Mouse (Mus musculus) layer of hippocampus, postnatal 10 days (tissue): ENCODE results near the gene Anks1. TPM values are rescaled to one million over a fixed set of nuclear protein-coding genes. Genes with fewer than 3 reads are reported as not detected.
"Not testable (repeated sequence)": the region's sequence is repeated elsewhere in the genome, so short reads cannot be mapped to it uniquely, and the experiment has no call there.

ENCODE experiments used
- DNase-seq, 2 experiments: peaks; one replicate each; pipeline ENCODE4 v3.0.0; 2021; ENCODE audit warnings: low spot score in 2 of 2
- total RNA-seq, 2 experiments: library from RNA; stranded (reverse); gene quantifications; 2 replicates each; pipeline ENCODE4 v1.2.3; 2021

The Anks1 gene
- total RNA-seq, 2 experiments from 2014 or later: 40.2 to 46.0 TPM

DNA sequence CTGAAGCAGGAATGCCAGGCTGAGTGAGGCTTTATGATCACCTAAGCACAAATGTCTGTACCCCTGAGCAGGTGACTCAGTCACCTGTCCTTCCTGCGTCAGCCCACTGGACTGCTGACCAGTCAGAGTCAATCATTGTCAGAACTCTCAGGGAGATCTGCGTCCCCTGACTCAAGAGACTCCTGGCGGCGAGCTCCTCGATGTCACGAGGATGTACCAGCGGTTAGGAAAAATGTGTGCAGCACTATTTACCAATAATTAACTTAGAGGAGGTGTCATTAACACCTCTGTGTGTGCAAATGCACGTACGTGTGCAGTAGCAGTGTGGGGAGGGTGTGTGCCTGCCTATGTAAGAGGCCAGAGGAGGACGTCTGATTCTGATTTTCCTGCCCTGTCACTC lies 56.2 kb downstream of the Anks1 start:
- DNase-seq: no peak

DNA sequence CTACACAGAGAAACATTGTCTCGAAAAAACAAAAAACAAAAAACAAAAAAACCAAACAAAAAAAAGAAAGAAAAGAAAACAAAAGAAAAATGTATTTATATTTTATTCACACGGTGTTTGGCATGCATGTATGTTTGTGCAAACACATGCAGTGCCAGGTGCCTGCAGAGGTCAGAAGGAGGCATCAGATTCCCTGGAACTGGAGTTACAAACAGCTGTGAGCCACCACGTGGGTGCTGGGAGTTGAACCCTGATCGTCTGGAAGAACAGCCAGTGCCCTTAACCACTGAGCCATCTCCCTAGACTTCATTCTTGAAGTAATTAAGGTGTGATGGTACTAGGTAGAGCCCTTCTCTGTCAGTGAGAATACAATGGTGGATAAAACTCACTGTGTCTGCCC lies 57.0 kb downstream of the Anks1 start:
- no peak for DNase-seq

DNA sequence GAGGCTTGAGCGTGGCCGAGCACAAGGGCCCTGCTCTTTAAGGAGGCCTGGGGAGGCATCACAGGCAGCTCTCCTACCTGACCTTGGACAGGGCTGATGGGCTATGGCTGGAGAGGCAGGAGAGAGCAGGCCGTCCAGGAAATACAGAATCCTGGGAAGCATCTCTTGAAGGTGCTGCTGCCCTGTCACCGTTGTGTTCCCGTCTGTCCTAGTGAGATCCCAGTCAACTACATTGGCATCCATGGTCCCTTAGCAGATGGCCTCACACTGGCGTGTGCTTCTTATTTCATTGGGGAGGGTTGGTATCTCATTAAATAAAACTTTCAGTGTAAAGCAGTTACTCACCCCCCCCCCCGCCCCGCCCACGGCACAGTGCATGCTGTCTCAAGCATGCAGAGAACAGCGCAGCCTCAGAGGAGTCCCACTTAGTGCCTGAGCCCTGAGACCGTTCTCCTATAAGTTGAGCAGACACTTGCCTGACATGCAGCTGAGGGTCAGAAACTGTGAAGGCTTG lies 57.5 kb downstream of the Anks1 start:
- no peak for DNase-seq

DNA sequence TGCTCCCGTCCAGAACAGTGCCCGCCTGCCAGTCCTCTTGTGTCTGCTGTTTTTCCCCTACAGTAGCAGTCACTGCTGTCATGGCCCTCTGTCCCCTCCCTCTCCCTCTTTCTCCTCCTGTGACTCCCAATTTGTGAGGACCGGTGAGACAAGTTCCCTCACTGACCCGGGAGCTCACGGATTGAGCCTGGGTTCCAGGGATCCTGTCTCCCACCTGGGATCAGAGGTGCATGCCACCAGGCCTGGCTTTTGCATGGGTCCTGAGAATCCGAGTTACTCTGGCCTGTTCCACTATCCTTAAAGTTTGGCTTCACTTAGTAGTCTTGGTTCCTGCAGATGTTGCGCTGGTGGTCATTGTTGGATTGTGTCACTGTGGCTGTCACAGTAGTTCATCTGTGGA lies 58.4 kb downstream of the Anks1 start:
- no peak for DNase-seq

DNA sequence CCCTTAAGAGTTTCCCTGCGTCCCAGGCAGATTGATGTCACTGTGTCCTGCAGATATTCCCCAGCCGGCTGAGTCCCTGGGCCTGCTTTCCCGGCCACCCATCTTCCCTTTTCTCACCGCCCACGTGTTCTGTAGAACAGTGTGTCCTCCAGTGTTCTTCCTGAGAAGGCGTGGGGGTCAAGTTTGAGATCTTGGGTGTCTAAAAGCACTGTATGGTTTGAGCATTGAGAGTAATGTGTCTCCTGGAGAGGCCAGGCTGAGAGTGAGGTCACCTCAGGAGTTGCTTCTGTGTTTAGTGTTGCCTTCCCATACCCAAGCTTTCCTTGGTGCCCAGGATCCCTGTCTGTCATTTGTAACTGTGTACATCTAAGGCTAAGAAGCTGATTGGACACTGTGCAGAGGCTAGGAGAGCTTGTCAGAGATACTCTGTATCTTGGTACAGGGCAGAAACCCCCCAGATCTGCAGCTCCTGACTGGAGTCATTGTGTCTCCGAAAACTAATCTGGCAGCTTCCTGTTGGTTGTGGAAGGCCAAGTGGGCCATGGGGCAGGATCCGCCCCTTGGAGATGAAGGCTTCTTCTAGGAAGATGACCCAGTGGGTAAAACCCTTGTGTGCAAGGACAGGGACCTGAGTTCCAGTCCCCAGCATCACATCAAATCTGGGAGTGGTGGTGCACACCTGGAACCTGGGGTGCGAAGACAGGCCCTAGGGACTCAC lies 59.1 kb downstream of the Anks1 start:
- DNase-seq: no peak

DNA sequence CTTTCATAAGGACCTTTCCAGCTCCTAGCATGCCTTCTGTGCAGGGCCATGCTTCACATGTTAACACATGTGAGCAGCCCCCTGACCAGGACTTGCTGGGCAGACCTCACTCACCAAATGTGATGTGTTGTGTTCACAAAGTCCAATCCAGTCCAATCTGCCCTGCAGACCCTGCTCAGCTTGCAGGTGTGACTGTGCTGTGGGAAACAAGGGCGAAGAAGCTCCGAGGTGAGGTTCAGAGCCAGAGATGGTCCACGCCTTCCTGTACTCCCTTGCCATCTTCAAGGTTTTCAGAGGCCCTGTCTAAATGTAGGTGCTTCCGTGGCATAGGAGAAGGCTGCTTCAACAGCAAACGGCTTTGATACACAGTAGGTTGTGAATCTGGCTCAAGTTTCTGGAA lies 59.8 kb downstream of the Anks1 start:
- DNase-seq: no peak

DNA sequence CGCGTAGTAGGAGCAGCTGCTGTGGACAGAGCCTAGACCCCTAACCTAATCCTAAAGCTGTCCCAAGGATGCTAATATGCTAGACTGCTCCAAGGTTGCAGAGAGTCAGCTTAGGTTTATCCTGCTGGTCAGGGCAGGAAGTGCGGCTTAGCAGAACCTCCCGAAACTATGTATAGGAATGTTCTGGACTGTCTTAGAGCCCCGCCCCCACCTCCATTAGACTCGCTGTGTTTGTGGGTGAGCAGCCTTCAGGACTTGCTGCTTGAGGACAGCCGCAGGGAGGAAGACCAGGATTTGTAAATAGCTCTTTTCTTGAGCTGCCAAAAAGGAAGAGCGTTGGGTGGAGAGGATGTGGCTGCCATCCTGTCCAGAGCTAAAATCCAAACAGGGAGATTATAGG lies 60.3 kb downstream of the Anks1 start:
- DNase-seq: no peak

DNA sequence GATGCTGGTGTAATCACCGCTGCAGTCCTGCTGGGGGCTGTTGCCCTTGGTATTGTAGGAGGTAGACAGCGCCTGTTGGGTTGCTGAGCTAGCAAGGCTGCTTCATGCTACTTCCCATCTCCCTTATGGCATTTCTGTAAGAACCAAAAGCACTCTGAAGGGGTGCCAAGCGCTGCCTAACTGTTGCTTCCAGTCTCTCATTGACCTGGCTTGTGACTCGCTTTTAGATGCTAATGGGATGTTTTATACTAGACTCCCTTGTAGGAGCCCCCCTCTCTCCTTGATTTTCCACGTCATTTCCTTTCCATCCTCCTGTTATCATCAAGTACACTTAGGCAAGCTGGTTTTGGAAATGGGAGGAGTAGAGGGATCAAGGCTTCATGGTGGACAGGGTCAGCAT lies 60.8 kb downstream of the Anks1 start:
- no peak for DNase-seq

DNA sequence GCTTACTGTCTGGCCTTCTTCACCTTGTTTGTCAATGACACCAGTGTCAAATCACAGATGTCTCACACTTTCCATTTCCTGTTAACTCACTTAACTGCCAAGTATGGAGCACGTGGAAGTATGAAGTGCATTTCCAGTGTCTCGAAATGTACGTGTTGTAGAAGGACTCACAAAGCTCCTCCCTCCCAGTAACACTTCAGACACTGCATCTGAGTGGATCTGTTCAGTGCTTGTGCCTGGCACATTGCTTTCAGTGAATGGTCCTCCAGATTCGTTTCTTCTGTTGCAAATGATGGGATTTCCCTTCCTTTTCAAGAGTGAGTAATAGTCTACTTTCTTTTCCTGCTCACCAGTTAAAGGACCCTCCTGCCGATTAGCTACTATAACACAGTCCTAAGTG lies 61.2 kb downstream of the Anks1 start:
- DNase-seq: no peak

DNA sequence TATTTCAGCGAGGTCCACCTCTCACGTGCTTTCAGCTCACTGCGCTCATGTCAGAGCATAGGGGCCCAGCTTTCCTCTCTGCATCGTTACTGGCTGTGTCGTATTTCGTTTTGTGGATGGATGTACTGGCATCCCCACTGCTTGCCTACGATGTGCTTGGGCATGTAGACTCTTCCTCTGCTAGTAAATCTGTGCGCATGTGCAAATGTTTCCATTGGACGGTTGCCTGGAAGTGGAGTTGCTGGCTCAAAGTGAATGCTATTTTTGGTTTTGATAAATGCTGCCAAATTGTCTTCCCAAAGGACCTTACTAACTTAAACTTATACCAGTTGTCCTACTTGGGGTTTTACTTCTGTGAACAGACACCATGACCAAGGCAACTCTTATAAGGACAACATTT lies 62.4 kb downstream of the Anks1 start:
- DNase-seq: peak; percentile 56 to 71

DNA sequence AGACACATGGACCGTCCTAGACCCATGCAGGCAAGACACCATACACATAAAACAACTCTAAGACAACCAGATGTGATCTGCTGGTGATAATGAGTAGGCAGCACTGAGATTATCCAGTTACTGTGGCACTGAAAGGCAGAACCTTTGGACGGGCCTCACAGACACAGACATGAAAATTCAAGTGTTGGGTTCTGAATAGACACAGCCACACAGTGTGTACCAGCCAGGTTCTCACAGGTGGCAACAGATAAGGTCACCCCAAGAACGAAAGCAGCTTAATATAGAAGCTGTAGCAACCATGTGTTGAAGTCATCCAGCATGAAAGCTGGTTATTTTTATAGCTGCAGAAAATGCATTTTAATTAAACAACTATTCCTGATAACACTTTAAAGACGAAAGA lies 64.2 kb downstream of the Anks1 start:
- no peak for DNase-seq

DNA sequence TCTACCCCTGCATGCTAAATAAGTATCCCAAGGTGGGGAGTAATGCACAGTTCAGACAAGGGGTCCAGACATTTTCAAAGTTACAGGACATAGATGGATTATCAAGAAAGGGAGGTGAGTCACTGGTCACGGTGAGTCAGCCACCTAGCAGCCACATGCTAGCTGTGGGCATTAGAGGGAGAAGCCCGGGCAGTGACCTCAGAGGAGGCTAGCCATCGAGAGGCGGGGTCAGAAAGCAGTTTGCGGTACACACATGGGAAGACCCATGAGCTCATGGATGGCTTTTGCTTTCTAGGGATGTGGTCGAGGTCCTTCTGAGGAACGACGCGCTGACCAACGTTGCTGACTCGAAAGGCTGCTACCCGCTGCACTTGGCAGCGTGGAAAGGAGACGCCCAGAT lies 67.2 kb downstream of the Anks1 start:
- DNase-seq: no peak

DNA sequence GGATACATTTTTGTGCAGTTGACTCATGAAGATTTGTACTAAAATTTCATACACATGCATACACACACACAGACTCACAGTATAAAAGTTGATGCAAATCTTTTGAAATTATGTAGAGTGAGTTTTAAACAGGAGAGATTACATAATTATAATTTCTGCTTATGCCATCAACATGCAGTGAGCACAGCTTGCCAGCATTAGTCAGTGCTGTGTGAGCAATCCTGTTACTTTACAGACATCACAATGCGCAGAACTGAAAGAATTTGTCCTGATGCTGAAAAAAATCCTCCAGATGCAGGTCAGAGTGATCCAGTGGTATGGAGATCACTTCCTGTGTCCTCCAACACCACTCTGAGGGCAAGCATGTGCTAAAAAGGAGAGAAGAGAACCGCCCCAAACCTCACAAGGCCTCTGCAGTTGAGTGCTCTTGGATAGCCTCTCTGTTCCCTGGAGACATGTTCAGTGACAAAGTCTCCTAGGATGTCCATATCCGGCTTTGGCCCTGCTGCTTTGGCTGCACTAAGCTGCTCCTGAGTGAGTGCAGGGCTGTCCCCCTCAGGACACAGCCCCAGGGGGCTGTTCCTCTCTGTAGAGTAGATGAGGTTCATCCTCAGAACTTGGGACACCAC lies 68.0 kb downstream of the Anks1 start:
- DNase-seq: no peak

DNA sequence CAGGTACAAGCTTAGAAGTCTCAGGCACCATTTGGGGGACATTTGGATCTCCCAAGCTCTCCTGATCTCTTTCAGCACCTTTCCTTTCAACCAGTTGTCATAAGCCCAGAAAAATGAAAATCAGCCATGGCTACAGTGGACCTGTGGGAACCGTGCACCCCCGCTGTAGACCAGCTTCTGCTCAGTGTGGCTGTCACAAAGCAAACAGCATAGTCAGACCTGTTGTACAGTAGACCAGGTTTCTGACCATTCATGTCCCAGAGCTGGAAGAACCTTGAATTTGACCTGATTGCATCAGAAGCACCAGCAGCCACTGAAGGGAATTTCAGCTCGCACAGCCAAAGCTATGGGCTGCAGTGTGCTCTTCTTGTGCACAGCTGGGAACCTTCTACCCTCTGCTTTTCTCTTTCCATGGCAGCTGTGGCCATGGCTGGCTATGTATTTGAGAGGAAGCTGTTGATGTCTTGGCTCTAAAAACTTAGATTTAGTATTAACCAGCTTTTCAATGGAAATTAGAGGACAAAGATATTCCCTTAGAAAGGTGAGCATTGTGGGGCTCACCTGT lies 71.4 kb downstream of the Anks1 start:
- no peak for DNase-seq

DNA sequence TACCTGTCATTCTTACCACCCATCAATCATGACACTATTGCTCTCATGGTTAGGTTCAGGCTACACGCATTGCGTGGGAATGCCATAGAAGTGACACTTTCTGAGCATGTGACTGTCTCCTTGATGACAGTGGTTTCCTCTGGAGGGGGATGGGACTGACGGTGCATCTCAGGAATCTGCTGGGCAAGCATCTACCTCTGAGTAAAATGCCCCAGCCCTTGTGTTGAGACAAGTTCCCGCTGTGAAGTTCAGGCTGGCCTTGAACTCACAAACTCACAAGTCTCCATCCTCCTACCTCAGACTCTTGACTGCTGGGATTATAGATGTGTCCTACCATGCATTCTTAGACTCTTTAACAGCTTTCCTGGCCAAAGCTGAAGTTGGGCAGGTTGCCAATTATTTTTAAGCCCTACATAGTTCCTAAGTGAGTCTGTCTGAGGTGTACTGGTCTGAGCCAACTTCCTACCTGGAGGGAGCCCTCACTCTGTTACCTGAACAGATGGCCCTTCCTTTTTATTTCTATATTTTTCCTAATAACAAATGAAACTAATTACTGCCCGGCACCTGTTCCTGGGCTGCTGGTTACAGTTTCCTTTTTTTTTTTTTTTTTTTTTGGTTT lies 72.5 kb downstream of the Anks1 start:
- DNase-seq: no peak

DNA sequence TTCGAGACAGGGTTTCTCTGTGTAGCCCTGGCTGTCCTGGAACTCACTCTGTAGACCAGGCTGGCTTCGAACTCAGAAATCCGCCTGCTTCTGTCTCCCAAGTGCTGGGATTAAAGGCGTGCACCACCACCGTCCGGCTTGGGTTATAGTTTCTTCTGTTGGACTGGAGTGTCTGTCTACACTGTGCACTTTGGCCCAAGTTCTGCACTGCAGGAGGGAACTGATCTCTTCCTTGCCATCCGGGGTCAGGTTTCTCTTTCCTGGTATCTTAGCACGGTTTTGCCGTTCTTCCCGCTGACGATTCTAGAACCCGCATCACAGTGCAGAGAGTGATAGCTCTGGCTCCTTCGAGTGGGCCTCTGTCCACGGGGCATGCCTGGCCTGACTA lies 73.0 kb downstream of the Anks1 start:
- not testable (repeated sequence) for DNase-seq

DNA sequence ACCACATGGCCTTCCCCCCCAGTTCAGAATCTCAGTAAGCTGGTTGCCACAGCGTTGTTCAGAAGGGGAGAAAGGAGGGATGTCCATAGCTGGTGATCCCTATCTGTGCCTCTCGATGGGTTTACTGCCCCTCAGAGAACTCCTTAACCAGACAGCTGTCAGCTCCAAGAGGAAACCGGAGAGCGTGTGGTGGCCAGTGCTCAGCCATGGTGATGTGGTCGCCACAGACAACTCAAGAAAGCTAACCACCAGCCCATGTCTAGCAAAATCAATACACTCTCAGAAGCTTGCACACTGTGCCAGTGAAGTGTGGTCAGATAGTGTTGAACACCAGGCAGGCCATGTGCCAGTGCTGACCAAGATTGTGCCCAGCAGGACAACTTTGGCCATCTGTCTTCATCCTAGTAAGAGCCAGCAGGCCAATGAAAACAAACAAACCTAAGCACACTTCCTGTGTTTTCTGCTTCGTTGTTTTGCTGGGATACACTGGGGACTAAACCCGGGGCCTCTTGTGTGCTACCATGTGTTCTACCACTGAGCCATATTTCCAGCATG lies 73.7 kb downstream of the Anks1 start:
- DNase-seq: no peak

DNA sequence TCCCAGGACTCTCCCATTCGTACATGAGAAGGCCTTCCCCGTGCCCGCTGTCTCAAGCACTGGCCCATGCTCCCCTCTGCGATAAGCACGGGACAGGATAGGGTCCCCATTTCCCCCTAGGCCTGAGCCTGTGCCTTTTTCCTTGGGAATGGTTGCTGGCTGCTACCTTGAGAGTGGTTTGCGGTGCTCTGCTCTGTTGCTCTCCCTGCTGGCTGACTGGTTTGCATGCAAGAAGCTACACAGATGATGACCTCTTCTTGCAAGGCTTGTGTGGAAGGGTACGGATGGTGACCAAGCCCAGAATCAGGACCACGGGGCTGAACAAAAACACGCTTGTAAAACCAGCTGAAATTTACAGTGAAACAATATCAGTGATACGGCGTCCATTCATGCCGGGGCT lies 75.3 kb downstream of the Anks1 start:
- DNase-seq: no peak

DNA sequence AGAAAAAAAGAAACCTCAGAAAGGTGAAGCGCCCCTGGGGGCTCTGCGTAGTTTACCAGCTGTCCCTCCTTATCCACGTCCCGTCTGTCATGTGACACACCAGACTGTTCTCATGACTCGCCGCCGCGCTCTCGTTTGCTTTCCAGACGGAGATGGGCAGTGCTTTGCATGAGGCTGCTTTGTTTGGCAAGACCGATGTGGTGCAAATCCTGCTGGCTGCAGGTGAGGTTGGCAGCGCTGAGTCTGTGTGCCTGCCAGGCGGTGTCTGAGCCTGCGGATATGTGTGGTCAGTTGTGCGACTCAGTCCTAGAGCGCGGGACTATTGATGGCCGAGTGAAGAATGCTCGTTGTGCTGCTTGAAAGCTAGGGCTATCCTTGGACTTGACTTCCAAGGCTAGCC lies 77.0 kb downstream of the Anks1 start:
- DNase-seq: no peak

DNA sequence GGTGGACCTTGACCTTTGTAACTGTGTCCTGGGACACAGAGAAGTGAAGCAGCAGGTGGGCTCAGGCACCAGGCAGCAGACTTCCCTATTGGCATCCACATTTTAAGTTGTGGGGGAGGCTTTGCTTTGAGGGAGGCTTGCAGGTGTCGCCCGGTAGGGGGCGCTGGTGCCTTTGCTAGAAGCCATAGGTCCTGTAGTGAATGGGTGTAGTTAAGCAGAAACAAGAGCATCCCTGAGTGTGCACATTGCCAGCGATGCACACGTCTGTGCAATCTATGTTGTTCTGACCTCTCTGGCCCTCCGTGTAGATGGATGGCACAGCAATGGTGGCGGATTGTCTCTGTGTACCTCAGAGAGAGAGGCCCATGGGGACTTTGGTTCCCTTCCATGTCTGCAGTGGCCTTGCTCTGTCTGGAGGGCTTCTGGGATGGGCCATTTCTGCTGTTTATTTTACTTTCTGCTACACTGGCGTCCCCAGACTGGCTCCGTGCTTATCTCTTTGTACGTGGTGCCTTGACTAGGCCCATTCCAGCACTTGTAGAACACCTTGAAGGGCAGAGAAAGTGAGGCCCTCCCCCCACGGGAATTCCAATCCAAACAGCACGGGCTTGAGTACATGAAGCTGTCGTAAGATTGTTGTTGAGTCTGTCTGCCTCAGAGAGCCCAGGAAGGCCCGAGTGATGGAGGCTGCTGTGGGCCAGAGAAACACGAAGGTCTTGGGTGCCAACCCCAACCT lies 80.9 kb downstream of the Anks1 start:
- DNase-seq: peak; percentile 84
